Mouse (Mus musculus) kidney, adult 9 months (tissue): ENCODE measurements at regions not wholly inside any gene's neighbourhood (a gene's known extent, or its start where the extent isn't known, plus 50 kb on each side); places are given as distances from the start of the nearest gene placed in this dataset.
A peak's percentile ranks its signal among the peaks of the same experiment; 100 is the strongest.
"Not testable (repeated sequence)": the region's sequence is repeated elsewhere in the genome, so short reads cannot be mapped to it uniquely, and the experiment has no call there.

Experiments
- DNase-seq: peaks from one replicate; pipeline ENCODE4 v3.0.0; 2022

DNA sequence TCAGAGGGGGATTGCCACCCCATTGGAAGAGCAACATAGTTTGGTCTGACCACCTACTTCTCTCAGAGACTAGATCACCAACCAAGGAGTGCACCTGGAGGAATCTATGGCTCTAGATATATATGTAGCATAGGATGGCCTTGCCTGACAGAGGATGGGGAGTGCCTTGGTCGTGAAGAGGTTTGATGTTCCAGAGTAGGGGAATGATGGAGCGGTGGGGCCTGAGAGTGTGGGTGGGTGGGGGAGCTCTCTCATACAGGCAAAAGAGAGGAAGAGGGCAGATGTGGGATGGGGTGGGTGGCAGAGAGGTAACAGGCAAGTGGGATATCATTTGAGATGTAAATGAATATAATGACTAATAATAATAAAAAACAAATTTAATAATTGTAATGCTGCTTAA lies 874.0 kb downstream of the Amy2a5 start:
- no peak for DNase-seq

DNA sequence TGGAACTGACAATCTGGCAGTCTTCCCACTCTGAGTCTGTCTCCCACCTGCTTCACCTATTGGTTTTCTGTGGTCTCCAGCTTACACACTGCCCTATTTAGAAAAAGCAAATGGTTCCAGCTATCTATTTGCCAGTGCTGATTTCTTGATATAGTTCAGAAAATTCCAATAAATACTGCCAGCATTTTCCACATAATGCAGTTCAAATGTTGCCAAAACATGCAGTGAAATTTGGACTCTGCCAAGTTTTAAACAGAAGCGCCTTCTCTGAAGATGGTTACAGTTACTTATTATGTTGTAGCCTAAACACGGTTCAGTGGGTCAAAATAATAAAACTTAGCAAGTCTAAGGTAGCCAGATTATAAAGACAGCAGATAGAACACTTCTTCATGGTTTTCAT lies 912.8 kb downstream of the Amy2a5 start:
- peak; percentile 20 for DNase-seq

DNA sequence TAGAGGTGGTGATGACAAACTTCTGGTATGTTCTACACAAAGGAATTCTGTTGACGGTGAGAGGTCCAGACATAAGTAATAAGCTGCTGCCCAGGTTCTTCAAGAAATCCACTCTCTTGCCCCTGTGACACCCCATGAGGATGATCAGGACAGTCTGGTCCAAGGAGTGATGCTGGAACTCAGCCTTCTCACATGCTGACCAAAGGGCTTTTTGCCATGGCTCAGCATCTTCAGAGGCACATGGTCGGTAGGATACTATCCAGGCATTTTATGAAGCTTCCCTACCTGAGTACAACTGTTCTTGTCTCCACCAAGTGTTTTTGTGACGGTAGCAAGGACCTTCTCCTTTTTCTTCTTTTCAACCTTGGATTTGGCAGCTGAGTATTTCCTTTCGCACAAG lies 927.5 kb downstream of the Amy2a5 start:
- no peak for DNase-seq

DNA sequence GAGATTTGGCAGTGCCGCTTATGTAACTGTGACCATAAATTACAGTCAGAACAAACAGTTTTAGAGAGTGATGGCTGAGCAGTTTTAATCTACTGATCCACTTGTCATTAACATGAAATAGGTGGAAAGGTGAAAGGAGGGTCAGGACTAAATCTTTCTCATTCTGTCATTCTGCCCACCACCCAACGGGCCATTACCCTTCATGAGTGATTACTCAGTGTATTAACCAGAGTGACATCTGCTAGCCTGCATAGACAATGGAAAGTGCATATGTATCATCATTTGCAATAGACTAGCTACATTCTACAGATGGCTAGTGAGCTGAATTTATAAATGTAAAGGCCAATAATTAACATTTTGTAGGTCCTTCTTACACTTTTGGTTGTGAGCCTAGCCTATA lies 933.3 kb downstream of the Amy2a5 start:
- no peak for DNase-seq

DNA sequence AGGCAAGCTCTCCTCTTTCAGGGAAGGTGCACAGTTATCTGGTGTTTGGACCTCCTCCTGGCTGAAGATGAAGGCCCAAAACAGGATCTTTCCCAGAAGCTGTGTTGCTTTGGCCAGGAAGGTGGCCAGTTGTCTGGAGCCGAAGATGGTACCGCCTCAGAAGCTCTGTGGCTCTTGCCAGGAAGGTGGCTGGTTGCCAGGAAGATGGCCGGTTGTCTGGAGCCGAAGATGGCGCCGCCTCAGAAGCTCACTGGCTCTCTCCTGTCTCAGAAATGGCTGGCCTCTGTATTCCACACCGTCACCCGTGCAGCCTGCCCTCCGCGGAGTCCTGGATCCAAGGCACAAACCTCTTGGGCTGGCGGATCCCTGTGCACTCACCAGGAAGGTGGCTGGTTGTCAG lies 937.4 kb downstream of the Amy2a5 start:
- DNase-seq: not testable (repeated sequence)

DNA sequence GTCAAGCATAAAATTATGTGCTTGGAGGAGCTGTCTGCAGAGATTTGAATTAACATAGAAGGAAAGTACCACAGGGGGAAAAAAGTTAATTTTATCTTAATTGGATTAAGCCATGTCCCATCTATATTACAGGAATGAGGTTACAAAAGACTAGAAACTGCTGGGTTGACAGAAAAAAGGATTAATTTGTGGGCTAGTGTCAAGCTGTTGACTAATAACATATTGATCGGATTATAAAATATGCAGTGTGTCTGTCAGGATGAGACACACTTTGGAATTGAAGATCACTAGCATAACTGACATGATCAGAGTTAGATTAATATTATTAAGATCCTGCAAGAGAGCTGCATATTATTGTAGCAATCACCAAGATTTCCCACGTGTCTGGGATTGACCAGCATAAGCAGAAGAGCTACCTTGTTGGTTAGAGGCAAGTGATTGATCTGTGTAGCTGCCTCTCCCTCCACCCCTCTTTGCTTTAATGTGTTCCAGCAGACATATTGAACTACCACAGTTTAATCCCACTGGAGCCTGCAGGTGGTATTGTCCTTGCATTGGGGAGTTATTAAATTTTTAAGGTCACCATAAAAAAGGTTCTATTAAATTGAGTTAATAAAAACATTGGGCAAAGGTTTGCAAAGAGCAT lies 979.7 kb downstream of the Amy2a5 start:
- DNase-seq: no peak

DNA sequence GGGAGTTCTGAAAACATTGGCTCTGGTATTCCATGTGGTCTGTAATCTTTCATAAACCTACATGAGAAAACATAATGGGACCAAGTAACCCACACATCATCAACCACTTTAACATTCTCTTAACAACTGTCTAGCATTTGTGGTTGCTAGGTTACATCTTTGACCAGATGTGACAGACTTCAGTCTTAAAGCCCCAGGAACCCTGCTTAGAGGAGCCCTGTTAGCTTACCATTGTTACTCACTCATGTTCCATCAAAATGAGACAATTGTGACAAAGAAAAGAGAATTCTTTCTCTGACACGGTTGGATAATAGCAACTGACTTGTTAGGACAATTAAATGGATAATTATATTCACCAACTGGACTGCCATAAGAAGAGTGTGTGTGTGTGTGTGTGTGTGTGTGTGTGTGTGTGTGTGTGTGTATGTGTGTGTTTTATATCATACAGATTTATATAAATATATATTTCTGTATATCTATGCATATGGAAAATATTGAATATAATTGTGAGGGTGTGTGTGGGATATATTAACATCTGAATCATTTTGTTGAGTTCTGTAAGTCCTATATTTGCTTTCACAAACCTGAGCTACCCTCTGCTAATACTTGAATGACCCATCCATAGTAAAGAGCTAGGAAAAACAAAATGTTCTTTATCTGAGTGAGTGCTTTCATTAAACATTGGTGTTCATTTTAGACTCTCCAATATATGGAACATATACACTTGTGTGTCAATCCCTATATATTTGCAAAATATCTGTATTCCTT lies 997.1 kb downstream of the Amy2a5 start:
- no peak for DNase-seq

DNA sequence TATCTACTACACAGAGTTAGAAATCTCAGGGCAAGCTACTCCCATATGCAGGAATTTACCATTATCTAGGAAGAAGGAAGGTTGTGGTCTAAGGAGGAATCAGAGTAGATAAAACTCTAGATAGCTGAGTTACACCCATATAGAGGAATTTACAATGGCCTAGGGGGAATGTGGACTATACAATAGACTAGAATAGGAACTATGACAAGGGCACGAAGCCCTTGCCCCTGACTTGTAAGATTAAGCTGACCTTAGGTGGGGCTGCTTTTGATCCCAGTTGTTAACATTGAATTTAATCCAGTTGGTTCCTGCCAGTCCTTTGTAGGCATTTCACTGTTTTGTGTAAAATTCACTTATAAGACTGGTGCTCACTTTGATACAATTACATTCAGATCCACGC lies 1015.7 kb downstream of the Amy2a5 start:
- not testable (repeated sequence) for DNase-seq

DNA sequence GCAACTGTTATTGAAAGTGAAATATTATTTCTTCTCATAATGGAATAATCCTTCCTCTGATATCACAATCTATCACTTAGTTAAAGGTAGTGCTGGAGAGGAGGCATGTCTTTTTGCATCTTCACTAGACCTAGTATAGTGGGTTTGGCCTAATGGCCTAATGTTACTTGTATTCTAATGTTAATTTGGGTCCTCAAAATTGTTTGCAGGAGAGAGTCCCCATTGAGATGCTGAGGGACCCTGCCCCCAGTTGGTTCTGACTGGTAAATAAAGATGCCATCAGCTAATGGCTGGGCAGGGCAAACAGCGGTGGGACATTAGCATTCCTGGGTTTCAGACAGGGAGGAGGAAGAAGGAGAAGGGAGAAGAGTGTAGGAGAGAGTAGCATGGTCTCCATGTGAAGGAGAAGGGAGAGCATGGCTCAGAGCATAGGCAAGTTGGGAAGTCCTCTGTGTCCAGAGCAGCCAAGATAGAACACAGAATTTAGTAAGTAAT lies 1019.0 kb downstream of the Amy2a5 start:
- DNase-seq: no peak
